Mouse (Mus musculus): ENCODE data around the gene Fgd2. TPM values are rescaled to one million over a fixed set of nuclear protein-coding genes. Genes with fewer than 3 reads are reported as not detected.
"Not testable (repeated sequence)": the region's sequence is repeated elsewhere in the genome, so short reads cannot be mapped to it uniquely, and the experiment has no call there.

Gene Fgd2
- polyA plus RNA-seq, 1 experiment from 2014 or later, result 10.5 TPM

GRCm38 (mm10) chr17:29351056-29351455 is 9.7 kb upstream of the Fgd2 start:
- not testable (repeated sequence) for DNase-seq (ENCODE audit: low spot score); H3K4me2 ChIP-seq (ENCODE audit: low read depth, low read length); H3K27ac ChIP-seq (replicated peaks; ENCODE audit: low read depth, low read length); H3K36me3 ChIP-seq (ENCODE audit: control insufficient read depth, insufficient read depth, low read length); H3K27me3 ChIP-seq (replicated peaks; ENCODE audit: control insufficient read depth, insufficient read depth, low read length); H3K4me3 ChIP-seq (ENCODE audit: low read depth, low read length); H3K9me3 ChIP-seq (ENCODE audit: control insufficient read depth, low read length); H3K9ac ChIP-seq (ENCODE audit: low read depth, low read length); ATAC-seq (ENCODE audit: low read depth)
- 72% methylated on average over 5 of the region's 5 CpGs for WGBS
- peaks cover 13% of the 10 kb centered on the region for H3K4me1 ChIP-seq (ENCODE audit: control insufficient read depth, insufficient read depth, low read length)

GRCm38 (mm10) chr17:29355461-29355840 is 5.3 kb upstream of the Fgd2 start:
- no peaks in the 10 kb centered on the region for H3K9me3 ChIP-seq (ENCODE audit: control insufficient read depth, low read length)
- peak overlapping the region; percentile 56; the same call in 1 of the 2 replicates for H3K4me2 ChIP-seq (ENCODE audit: low read depth, low read length)
- H3K4me1 ChIP-seq (ENCODE audit: control insufficient read depth, insufficient read depth, low read length), result peaks cover 16% of the 10 kb centered on the region
- no peak overlapping the region for H3K4me3 ChIP-seq (ENCODE audit: low read depth, low read length)
- ATAC-seq (ENCODE audit: low read depth) (peak; percentile 23; the same call in 1 of the 2 replicates), DNase-seq (ENCODE audit: low spot score) (peak; percentile 50)
- peak overlapping the region; percentile 88 for H3K27ac ChIP-seq (replicated peaks; ENCODE audit: low read depth, low read length)
- peak overlapping the region; percentile 49 for H3K9ac ChIP-seq (ENCODE audit: low read depth, low read length)
- H3K36me3 ChIP-seq (ENCODE audit: control insufficient read depth, insufficient read depth, low read length), result no peaks in the 10 kb centered on the region
- H3K27me3 ChIP-seq (replicated peaks; ENCODE audit: control insufficient read depth, insufficient read depth, low read length), result no peaks in the 10 kb centered on the region
- 52% methylated on average over 5 of the region's 5 CpGs for WGBS

- H3K9ac ChIP-seq (ENCODE audit: low read depth, low read length), result peak overlapping the region; percentile 36
- peak overlapping the region; percentile 56 for H3K4me2 ChIP-seq (ENCODE audit: low read depth, low read length)
- H3K27ac ChIP-seq (replicated peaks; ENCODE audit: low read depth, low read length), result peak overlapping the region; percentile 88
- H3K4me3 ChIP-seq (ENCODE audit: low read depth, low read length), result peak overlapping the region; percentile 17; the same call in 1 of the 2 replicates
- no peaks in the 10 kb centered on the region for H3K9me3 ChIP-seq (ENCODE audit: control insufficient read depth, low read length)
- H3K4me1 ChIP-seq (ENCODE audit: control insufficient read depth, insufficient read depth, low read length), result peaks cover 16% of the 10 kb centered on the region
- ATAC-seq (ENCODE audit: low read depth) (peak; percentile 44), DNase-seq (ENCODE audit: low spot score) (peak; percentile 74)
- no peaks in the 10 kb centered on the region for H3K36me3 ChIP-seq (ENCODE audit: control insufficient read depth, insufficient read depth, low read length)
- H3K27me3 ChIP-seq (replicated peaks; ENCODE audit: control insufficient read depth, insufficient read depth, low read length), result no peaks in the 10 kb centered on the region
- WGBS, result 22% methylated on average over 17 of the region's 17 CpGs
Measured at GRCm38 (mm10) chr17:29355841-29356478, 4.8 kb upstream of the Fgd2 start.

GRCm38 (mm10) chr17:29356479-29356856 is 4.2 kb upstream of the Fgd2 start:
- 4% methylated on average over 11 of the region's 11 CpGs for WGBS
- Histone ChIP-seq H3K36me3 (ENCODE audit: control insufficient read depth, insufficient read depth, low read length) (no peaks in the 10 kb centered on the region), H3K4me3 (ENCODE audit: low read depth, low read length) (peak overlapping the region; percentile 27), H3K4me2 (ENCODE audit: low read depth, low read length) (peak overlapping the region; percentile 56), H3K4me1 (ENCODE audit: control insufficient read depth, insufficient read depth, low read length) (peaks cover 16% of the 10 kb centered on the region), H3K27ac (replicated peaks; ENCODE audit: low read depth, low read length) (peak overlapping the region; percentile 88), H3K27me3 (replicated peaks; ENCODE audit: control insufficient read depth, insufficient read depth, low read length) (no peaks in the 10 kb centered on the region), H3K9ac (ENCODE audit: low read depth, low read length) (peak overlapping the region; percentile 36; the same call in 1 of the 2 replicates), H3K9me3 (ENCODE audit: control insufficient read depth, low read length) (no peaks in the 10 kb centered on the region)
- ATAC-seq (ENCODE audit: low read depth), result peak; percentile 93
- DNase-seq (ENCODE audit: low spot score), result peak; percentile 93

DNA sequence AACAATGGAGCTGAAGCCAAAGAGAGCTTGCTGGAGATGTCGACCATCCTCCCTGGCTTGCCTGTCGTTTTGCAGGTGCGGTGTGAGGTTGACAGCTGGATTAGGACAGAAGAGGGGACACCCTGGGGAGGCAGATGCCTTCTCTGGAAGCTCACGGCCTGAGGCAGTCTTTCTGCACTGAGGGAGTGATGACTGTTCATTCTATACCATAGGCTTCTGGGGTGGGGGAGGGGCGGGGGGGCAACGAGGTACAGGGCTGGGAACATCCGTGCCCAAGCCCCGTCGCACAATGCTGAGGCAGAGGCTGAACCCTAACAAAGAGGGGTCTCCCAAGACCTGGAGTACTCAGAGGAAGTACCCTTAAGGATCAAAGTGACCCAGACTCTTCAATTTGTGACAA is 3.8 kb upstream of the Fgd2 start:
- peak overlapping the region; percentile 27 for H3K4me3 ChIP-seq (ENCODE audit: low read depth, low read length)
- peak; percentile 19; the same call in 1 of the 2 replicates for ATAC-seq (ENCODE audit: low read depth)
- H3K9me3 ChIP-seq (ENCODE audit: control insufficient read depth, low read length), result no peaks in the 10 kb centered on the region
- H3K36me3 ChIP-seq (ENCODE audit: control insufficient read depth, insufficient read depth, low read length), result no peaks in the 10 kb centered on the region
- DNase-seq (ENCODE audit: low spot score), result no peak
- peak overlapping the region; percentile 88; the same call in 1 of the 2 replicates for H3K27ac ChIP-seq (replicated peaks; ENCODE audit: low read depth, low read length)
- peak overlapping the region; percentile 3; the same call in 1 of the 2 replicates for H3K9ac ChIP-seq (ENCODE audit: low read depth, low read length)
- WGBS, result 15% methylated on average over 9 of the region's 9 CpGs
- H3K4me2 ChIP-seq (ENCODE audit: low read depth, low read length), result peak overlapping the region; percentile 56
- peaks cover 16% of the 10 kb centered on the region for H3K4me1 ChIP-seq (ENCODE audit: control insufficient read depth, insufficient read depth, low read length)
- H3K27me3 ChIP-seq (replicated peaks; ENCODE audit: control insufficient read depth, insufficient read depth, low read length), result no peaks in the 10 kb centered on the region

DNA sequence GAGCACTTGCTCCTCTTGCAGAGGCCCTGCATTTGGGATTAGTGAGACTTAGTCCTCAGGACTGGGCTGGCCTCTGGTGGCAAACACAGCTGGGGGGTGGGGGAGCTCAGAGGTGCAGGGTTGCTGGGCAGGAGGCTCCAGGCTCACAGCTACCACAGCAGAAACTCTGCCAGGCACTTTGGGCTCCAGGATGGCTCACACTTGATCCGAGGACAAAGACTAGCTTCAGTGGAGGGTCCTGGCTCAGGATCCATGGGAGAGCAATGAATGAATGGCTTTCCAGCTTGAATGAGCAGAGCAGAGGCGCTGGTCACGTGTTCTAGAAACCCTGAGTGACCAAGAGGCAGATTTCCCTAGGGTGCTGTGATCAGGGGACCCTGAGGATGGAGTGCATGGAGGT is 1.8 kb upstream of the Fgd2 start:
- H3K4me3 ChIP-seq (ENCODE audit: low read depth, low read length), result no peak overlapping the region
- 45% methylated on average over 3 of the region's 3 CpGs for WGBS
- H3K4me2 ChIP-seq (ENCODE audit: low read depth, low read length), result no peak overlapping the region
- H3K27me3 ChIP-seq (replicated peaks; ENCODE audit: control insufficient read depth, insufficient read depth, low read length), result no peaks in the 10 kb centered on the region
- H3K9me3 ChIP-seq (ENCODE audit: control insufficient read depth, low read length), result no peaks in the 10 kb centered on the region
- H3K36me3 ChIP-seq (ENCODE audit: control insufficient read depth, insufficient read depth, low read length), result no peaks in the 10 kb centered on the region
- H3K4me1 ChIP-seq (ENCODE audit: control insufficient read depth, insufficient read depth, low read length), result peaks cover 16% of the 10 kb centered on the region
- ATAC-seq (ENCODE audit: low read depth) (no peak), DNase-seq (ENCODE audit: low spot score) (no peak)
- H3K27ac ChIP-seq (replicated peaks; ENCODE audit: low read depth, low read length), result no peak overlapping the region
- no peak overlapping the region for H3K9ac ChIP-seq (ENCODE audit: low read depth, low read length)

GRCm38 (mm10) chr17:29361982-29362691 is 1.4 kb downstream of the Fgd2 start:
- Histone ChIP-seq H3K4me2 (ENCODE audit: low read depth, low read length) (no peak overlapping the region), H3K9ac (ENCODE audit: low read depth, low read length) (no peak overlapping the region), H3K9me3 (ENCODE audit: control insufficient read depth, low read length) (no peaks in the 10 kb centered on the region), H3K36me3 (ENCODE audit: control insufficient read depth, insufficient read depth, low read length) (no peaks in the 10 kb centered on the region), H3K27me3 (replicated peaks; ENCODE audit: control insufficient read depth, insufficient read depth, low read length) (no peaks in the 10 kb centered on the region), H3K27ac (replicated peaks; ENCODE audit: low read depth, low read length) (no peak overlapping the region), H3K4me3 (ENCODE audit: low read depth, low read length) (no peak overlapping the region), H3K4me1 (ENCODE audit: control insufficient read depth, insufficient read depth, low read length) (no peaks in the 10 kb centered on the region)
- 54% methylated on average over 8 of the region's 8 CpGs for WGBS
- no peak for DNase-seq (ENCODE audit: low spot score)
- no peak for ATAC-seq (ENCODE audit: low read depth)

DNA sequence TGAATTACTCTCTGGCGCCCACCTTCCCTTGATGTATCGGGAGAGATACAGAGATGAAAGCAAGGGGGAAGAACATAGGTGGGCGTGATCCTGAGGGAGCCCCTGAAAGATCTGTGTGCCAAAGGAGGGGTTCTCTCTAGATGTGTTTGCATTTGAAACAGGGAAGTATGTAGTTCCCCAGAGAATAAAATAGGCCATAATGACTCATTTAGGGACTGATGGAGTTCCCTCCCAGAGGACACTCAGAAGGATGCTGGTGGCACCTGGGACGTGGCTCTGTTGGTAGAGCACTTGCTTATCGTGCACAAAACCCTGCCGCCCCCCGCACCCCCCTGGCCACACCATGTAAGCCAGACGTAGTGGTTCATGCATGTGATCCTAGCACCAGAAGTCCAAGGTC is 2.4 kb downstream of the Fgd2 start:
- no peaks in the 10 kb centered on the region for H3K27me3 ChIP-seq (replicated peaks; ENCODE audit: control insufficient read depth, insufficient read depth, low read length)
- no peak overlapping the region for H3K4me3 ChIP-seq (ENCODE audit: low read depth, low read length)
- H3K4me1 ChIP-seq (ENCODE audit: control insufficient read depth, insufficient read depth, low read length), result no peaks in the 10 kb centered on the region
- no peak for ATAC-seq (ENCODE audit: low read depth)
- no peak for DNase-seq (ENCODE audit: low spot score)
- no peak overlapping the region for H3K27ac ChIP-seq (replicated peaks; ENCODE audit: low read depth, low read length)
- no peaks in the 10 kb centered on the region for H3K9me3 ChIP-seq (ENCODE audit: control insufficient read depth, low read length)
- WGBS, result 73% methylated on average over 8 of the region's 8 CpGs
- no peak overlapping the region for H3K9ac ChIP-seq (ENCODE audit: low read depth, low read length)
- no peaks in the 10 kb centered on the region for H3K36me3 ChIP-seq (ENCODE audit: control insufficient read depth, insufficient read depth, low read length)
- H3K4me2 ChIP-seq (ENCODE audit: low read depth, low read length), result no peak overlapping the region

Measured in embryonic facial prominence, embryonic 14.5 days (tissue).